Mouse (Mus musculus) thymus, postnatal 25 days (tissue): ENCODE data around the gene Mobp.

Experiments used
- DNase-seq: peaks from one replicate; pipeline ENCODE4 v3.0.0; 2022

The Mobp gene

DNA sequence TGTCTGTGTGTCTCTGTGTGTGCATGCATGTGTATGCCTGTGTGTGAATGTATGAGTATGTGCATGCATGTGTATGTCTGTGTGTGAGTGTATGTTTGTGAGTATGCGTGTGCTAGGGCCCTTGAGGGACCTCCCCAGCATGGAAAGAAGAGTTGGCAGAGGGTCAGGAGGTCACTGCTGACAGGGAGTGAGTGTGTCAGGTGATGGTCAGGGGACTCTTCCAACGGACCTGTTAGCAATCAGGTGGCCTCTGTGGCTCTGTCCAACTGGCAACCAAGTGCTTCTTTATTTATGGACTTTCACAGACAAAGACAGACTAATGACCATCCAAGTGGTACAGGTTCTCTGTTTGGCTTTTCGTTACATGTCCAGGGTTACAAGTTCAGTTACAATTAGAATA is 69.9 kb downstream of the Mobp start:
- no peak for DNase-seq
